Mouse (Mus musculus) MEL (cell line): ENCODE data around the gene Ppard. TPM values are rescaled to one million over a fixed set of nuclear protein-coding genes. Genes with fewer than 3 reads are reported as not detected.

ENCODE experiments used
- DNase-seq: peaks from one replicate; pipeline ENCODE4 v3.0.0; 2011; ENCODE audit warnings: low read depth, low spot score
- H3K27ac ChIP-seq: 2 replicates; pipeline ENCODE4 v1.5.1; 2012; ENCODE audit warnings: low read depth, mild to moderate bottlenecking, control low read depth, low read length, moderate library complexity; ENCODE audit not compliant: control insufficient read depth
- H3K27me3 ChIP-seq, 2 experiments: fragments of 150-350 bp in 1 of 2; sonication (generic) in 1 of 2; 2 replicates each; pipeline ENCODE4 v1.6.1; 2012; ENCODE audit warnings: low read length in 2 of 2, mild to moderate bottlenecking in 2 of 2, improper control_type of control experiment in 1 of 2, moderate library complexity in 1 of 2; ENCODE audit not compliant: insufficient read depth in 2 of 2, control insufficient read depth in 1 of 2
- H3K36me3 ChIP-seq, 2 experiments: 2 replicates each; pipeline ENCODE4 v1.6.1; 2012 to 2014; ENCODE audit warnings: low read length in 2 of 2, improper control_type of control experiment in 1 of 2, inconsistent platforms in 1 of 2, mild to moderate bottlenecking in 1 of 2; ENCODE audit not compliant: insufficient read depth in 2 of 2, control insufficient read depth in 1 of 2
- H3K4me1 ChIP-seq, 2 experiments: fragments of 150-350 bp in 1 of 2; sonication (generic) in 1 of 2; 2 replicates each; pipeline ENCODE4 v1.6.1; 2012; ENCODE audit warnings: low read length in 2 of 2, improper control_type of control experiment in 1 of 2, mild to moderate bottlenecking in 1 of 2; ENCODE audit not compliant: insufficient read depth in 2 of 2, control insufficient read depth in 1 of 2
- H3K4me3 ChIP-seq, 2 experiments: fragments of 150-350 bp in 1 of 2; sonication (generic) in 1 of 2; 2 replicates each; pipeline ENCODE4 v1.5.1; 2012; ENCODE audit warnings: low read depth in 2 of 2, low read length in 2 of 2, mild to moderate bottlenecking in 2 of 2, moderate library complexity in 2 of 2, control low read depth in 1 of 2, improper control_type of control experiment in 1 of 2; ENCODE audit not compliant: control insufficient read depth in 1 of 2, insufficient read depth in 1 of 2
- H3K79me2 ChIP-seq: 2 replicates; pipeline ENCODE4 v1.6.1; 2012; ENCODE audit warnings: mild to moderate bottlenecking, low read length, moderate library complexity; ENCODE audit not compliant: control insufficient read depth, poor library complexity, insufficient read depth
- H3K9ac ChIP-seq: 2 replicates; pipeline ENCODE4 v1.6.1; 2012; ENCODE audit warnings: low read depth, mild to moderate bottlenecking, control low read depth, low read length, moderate library complexity; ENCODE audit not compliant: control insufficient read depth, poor library complexity, severe bottlenecking
- H3K9me3 ChIP-seq: fragments of 150-350 bp; sonication (generic); replicated peaks from 2 replicates; pipeline ENCODE4 v1.6.1; 2012; ENCODE audit warnings: mild to moderate bottlenecking, low read length, improper control_type of control experiment, moderate library complexity; ENCODE audit not compliant: insufficient read depth
- BHLHE40 ChIP-seq: IDR thresholded peaks from 2 replicates; pipeline ENCODE4 v1.6.1; 2012; ENCODE audit warnings: low read depth, mild to moderate bottlenecking, inconsistent platforms, low read length, improper control_type of control experiment, borderline replicate concordance
- CHD2 ChIP-seq: IDR thresholded peaks from 2 replicates; pipeline ENCODE4 v1.6.1; 2011; ENCODE audit warnings: low read length, improper control_type of control experiment
- E2F4 ChIP-seq: IDR thresholded peaks from 2 replicates; pipeline ENCODE4 v1.6.1; 2011; ENCODE audit warnings: low read depth, low read length, improper control_type of control experiment, borderline replicate concordance
- ELF1 ChIP-seq: IDR thresholded peaks from 2 replicates; pipeline ENCODE4 v1.6.1; 2014; ENCODE audit warnings: low read depth, mild to moderate bottlenecking, inconsistent platforms, low read length, improper control_type of control experiment, moderate library complexity
- ETS1 ChIP-seq: IDR thresholded peaks from 2 replicates; pipeline ENCODE4 v1.6.1; 2012; ENCODE audit warnings: low read depth, mild to moderate bottlenecking, inconsistent platforms, low read length, improper control_type of control experiment, moderate library complexity
- JUND ChIP-seq: IDR thresholded peaks from 2 replicates; pipeline ENCODE4 v1.6.1; 2011; ENCODE audit warnings: low read depth, mild to moderate bottlenecking, improper control_type of control experiment, low read length
- MAX ChIP-seq: IDR thresholded peaks from 2 replicates; pipeline ENCODE4 v1.6.1; 2011; ENCODE audit warnings: low read length, improper control_type of control experiment
- MAZ ChIP-seq: IDR thresholded peaks from 2 replicates; pipeline ENCODE4 v1.6.1; 2012; ENCODE audit warnings: low read depth, mild to moderate bottlenecking, inconsistent platforms, low read length, improper control_type of control experiment
- MEF2A ChIP-seq: IDR thresholded peaks from 2 replicates; pipeline ENCODE4 v1.6.1; 2014; ENCODE audit warnings: low read depth, mild to moderate bottlenecking, inconsistent platforms, low read length, improper control_type of control experiment; ENCODE audit not compliant: poor library complexity, insufficient replicate concordance, severe bottlenecking; ENCODE audit errors: extremely low read depth
- MYB ChIP-seq: IDR thresholded peaks from 2 replicates; pipeline ENCODE4 v1.6.1; 2011; ENCODE audit warnings: mild to moderate bottlenecking, low read depth, low read length, improper control_type of control experiment
- MYC ChIP-seq: IDR thresholded peaks from 2 replicates; pipeline ENCODE4 v1.6.1; 2011; ENCODE audit warnings: low read depth, mild to moderate bottlenecking, low read length, improper control_type of control experiment, moderate library complexity
- NRF1 ChIP-seq: IDR thresholded peaks from 2 replicates; pipeline ENCODE4 v1.6.1; 2014; ENCODE audit warnings: low read depth, mild to moderate bottlenecking, inconsistent platforms, low read length, improper control_type of control experiment, moderate library complexity; ENCODE audit not compliant: poor library complexity, insufficient read depth, severe bottlenecking
- POLR2A ChIP-seq, 2 experiments: IDR thresholded peaks; 2 replicates each; pipeline ENCODE4 v1.6.1; 2011 to 2012; ENCODE audit warnings: low read length in 2 of 2, mild to moderate bottlenecking in 2 of 2, control low read depth in 1 of 2, improper control_type of control experiment in 1 of 2, low read depth in 1 of 2, moderate library complexity in 1 of 2; ENCODE audit not compliant: control insufficient read depth in 1 of 2, insufficient read depth in 1 of 2, poor library complexity in 1 of 2
- POLR2AphosphoS2 ChIP-seq: IDR thresholded peaks from 2 replicates; pipeline ENCODE4 v1.6.1; 2011; ENCODE audit warnings: low read length, improper control_type of control experiment
- RAD21 ChIP-seq: IDR thresholded peaks from 2 replicates; pipeline ENCODE4 v1.6.1; 2011; ENCODE audit warnings: mild to moderate bottlenecking, low read depth, low read length, improper control_type of control experiment
- RCOR1 ChIP-seq: IDR thresholded peaks from 2 replicates; pipeline ENCODE4 v1.6.1; 2012; ENCODE audit warnings: low read depth, mild to moderate bottlenecking, inconsistent platforms, low read length, improper control_type of control experiment
- SIN3A ChIP-seq: IDR thresholded peaks from 2 replicates; pipeline ENCODE4 v1.6.1; 2012; ENCODE audit warnings: low read length, improper control_type of control experiment, inconsistent platforms
- SMC3 ChIP-seq: IDR thresholded peaks from 2 replicates; pipeline ENCODE4 v1.6.1; 2011; ENCODE audit warnings: low read depth, low read length, improper control_type of control experiment
- TAL1 ChIP-seq: IDR thresholded peaks from 2 replicates; pipeline ENCODE4 v1.6.1; 2012; ENCODE audit warnings: mild to moderate bottlenecking, inconsistent platforms, low read length, moderate library complexity, mixed read lengths
- UBTF ChIP-seq: IDR thresholded peaks from 2 replicates; pipeline ENCODE4 v1.6.1; 2012; ENCODE audit warnings: low read depth, mild to moderate bottlenecking, inconsistent platforms, low read length, improper control_type of control experiment, moderate library complexity, borderline replicate concordance; ENCODE audit not compliant: insufficient read depth
- USF2 ChIP-seq, 2 experiments: IDR thresholded peaks; 2 replicates each; pipeline ENCODE4 v1.6.1; 2011 to 2012; ENCODE audit warnings: improper control_type of control experiment in 2 of 2, low read length in 2 of 2, borderline replicate concordance in 1 of 2, inconsistent platforms in 1 of 2, low read depth in 1 of 2, mild to moderate bottlenecking in 1 of 2; ENCODE audit not compliant: insufficient read depth in 1 of 2
- polyA plus RNA-seq, 2 experiments: library from polyadenylated mRNA; stranded (reverse) in 1 of 2; unstranded in 1 of 2; fragments of >175 nt in 1 of 2; fragments of >200 nt in 1 of 2; gene quantifications; 2 replicates each; pipeline versions ENCODE4 v1.2.1 to v1.2.4; 2012; ENCODE audit warnings: low replicate concordance in 2 of 2, low read depth in 1 of 2; ENCODE audit not compliant: insufficient read length in 2 of 2, insufficient read depth in 1 of 2, missing spikeins in 1 of 2
- total RNA-seq: library from RNA; depleted of rRNA; stranded (reverse); fragments of 300-350 nt; gene quantifications from 2 replicates; pipeline ENCODE4 v1.2.3, GENCODE M21; 2012

Ppard gene
- total and polyA plus RNA-seq, 3 experiments, result 3.5 to 12.7 TPM; not detected in 1

GRCm38 (mm10) chr17:28259890-28260542, 27.5 kb downstream of the Ppard start (continued):
- TF ChIP-seq TAL1 (no peak), POLR2AphosphoS2 (no peak)

DNA sequence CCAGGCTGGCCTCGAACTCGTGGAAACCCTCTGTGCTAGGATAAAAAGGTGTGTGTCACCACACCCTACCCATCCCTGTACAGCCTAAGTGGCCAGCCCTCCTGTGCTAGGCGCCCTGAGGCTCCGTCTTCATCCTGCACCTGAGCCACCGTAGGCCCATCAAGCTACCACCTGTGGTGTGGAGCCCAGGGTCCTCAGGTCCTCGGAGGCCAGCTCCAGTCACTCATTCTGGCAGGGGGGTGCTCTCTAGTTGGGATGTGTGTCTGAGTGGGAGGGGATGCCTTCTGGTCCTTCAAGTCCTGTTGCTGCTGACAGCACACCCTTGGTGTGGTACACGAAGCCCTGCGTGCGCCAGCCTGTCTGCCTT, 28.0 kb downstream of the Ppard start:
- Histone ChIP-seq H3K9ac (no peak overlapping the region), H3K4me3 (no peak overlapping the region), H3K79me2 (no peaks in the 10 kb centered on the region), H3K9me3 (no peaks in the 10 kb centered on the region), H3K27me3 (no peaks in the 10 kb centered on the region), H3K27ac (no peak overlapping the region), H3K4me1 (peaks cover 0 to 10% of the 10 kb centered on the region in 2 experiments; a peak in 2 of 4 replicates), H3K36me3 (peaks cover 0 to 8% of the 10 kb centered on the region in 2 experiments; a peak in 2 of 4 replicates)
- TF ChIP-seq MAX (no peak), MAZ (no peak), TAL1 (no peak), JUND (no peak)
- DNase-seq, result no peak

DNA sequence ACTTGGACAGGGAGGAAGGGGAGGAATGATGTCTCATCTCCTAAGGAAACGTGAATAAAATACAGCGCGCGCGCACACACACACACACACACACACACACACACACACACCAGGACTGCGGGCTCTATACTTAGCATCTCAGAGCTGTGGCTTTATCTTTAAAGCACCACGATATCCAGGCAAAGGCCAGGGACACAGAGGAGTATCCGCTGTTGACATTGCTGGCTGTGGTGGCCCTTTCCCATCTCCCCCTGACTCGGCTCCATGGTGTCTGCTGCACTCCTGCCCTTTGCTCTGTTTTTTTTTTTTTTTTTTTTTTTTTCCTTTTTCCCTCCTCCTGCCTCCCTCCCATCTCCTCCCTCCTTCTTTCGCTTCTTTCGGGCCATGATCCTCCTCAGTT, 29.3 kb downstream of the Ppard start:
- no peaks in the 10 kb centered on the region for H3K79me2 ChIP-seq
- H3K9ac ChIP-seq, result no peak overlapping the region
- no peak overlapping the region for H3K27ac ChIP-seq
- DNase-seq, result no peak
- no peaks in the 10 kb centered on the region for H3K9me3 ChIP-seq
- H3K4me1 ChIP-seq, result peaks cover 0 to 5% of the 10 kb centered on the region in 2 experiments; a peak in 2 of 4 replicates
- H3K4me3 ChIP-seq, result no peak overlapping the region
- TF ChIP-seq BHLHE40, result no peak
- TF ChIP-seq POLR2A (IDR thresholded peaks at IDR 0.05; ENCODE audit: control insufficient read depth in 1 of 2, insufficient read depth in 1 of 2, low read depth in 1 of 2, low read length in 2 of 2, poor library complexity in 1 of 2), result no peak
- TF ChIP-seq RCOR1, result no peak
- no peak for TF ChIP-seq MEF2A
- TF ChIP-seq TAL1, result no peak
- no peak for TF ChIP-seq UBTF
- no peak for TF ChIP-seq ELF1
- no peak for TF ChIP-seq SIN3A
- no peak for TF ChIP-seq NRF1
- TF ChIP-seq MYB, result no peak
- no peak for TF ChIP-seq E2F4
- no peak for TF ChIP-seq ETS1
- no peak for TF ChIP-seq RAD21
- TF ChIP-seq MYC, result no peak
- TF ChIP-seq CHD2, result no peak
- TF ChIP-seq USF2 (IDR thresholded peaks at IDR 0.05; ENCODE audit: borderline replicate concordance in 1 of 2, insufficient read depth in 1 of 2, low read depth in 1 of 2, low read length in 2 of 2), result no peak
- TF ChIP-seq SMC3, result no peak
- peaks cover 0 to 5% of the 10 kb centered on the region in 2 experiments; a peak in 2 of 4 replicates for H3K36me3 ChIP-seq
- H3K27me3 ChIP-seq, result no peaks in the 10 kb centered on the region
